Mouse (Mus musculus): ENCODE data around the gene Icam4. TPM values are rescaled to one million over a fixed set of nuclear protein-coding genes. Genes with fewer than 3 reads are reported as not detected.

The Icam4 gene
- total RNA-seq, 2 experiments from 2014 or later = 1.2 to 1.7 TPM

Small RNA genes within 50 kb of the gene (microRNA-seq; reads per million reads assigned to microRNA genes)
- gene Mir1900 (0 reads per million in 2 experiments), gene Mir7082 (0 to 0.36 reads per million in 2 experiments)

Other genes with a start within 250 kb of the Icam4 start
- gene Col5a3, start 214.3 kb upstream of the Icam4 start, total RNA-seq (2021) = 10 to 100 TPM; 26.1 to 33.6 TPM
- under 1 TPM; 0.17 to 0.23 TPM for gene Rdh8, start 210.9 kb upstream of the Icam4 start, total RNA-seq (2021)
- 1 to 10 TPM; 1.7 TPM for gene A230050P20Rik, start 160.7 kb upstream of the Icam4 start, total RNA-seq (2021)
- gene Angptl6, start 149.6 kb upstream of the Icam4 start, total RNA-seq (2021) = 1 to 10 TPM; 3.8 to 5.2 TPM
- gene Ppan, start 141.2 kb upstream of the Icam4 start, total RNA-seq (2021) = 1 to 10 TPM; 6.1 to 8.7 TPM
- gene Eif3g, start 130.8 kb upstream of the Icam4 start, total RNA-seq (2021) = 10 to 100 TPM; 88.8 to 96.0 TPM
- gene Dnmt1, start 69.5 kb upstream of the Icam4 start, total RNA-seq (2021) = 1 to 10 TPM; 6.0 to 7.7 TPM
- 1 to 10 TPM; 1.5 to 1.6 TPM for gene S1pr2, start 52.6 kb upstream of the Icam4 start, total RNA-seq (2021)
- 10 to 100 TPM; 58.5 to 58.7 TPM for gene Mrpl4, start 26.6 kb upstream of the Icam4 start, total RNA-seq (2021)
- 1 to 10 TPM; 1.9 to 2.1 TPM for gene Icam1, start 13.4 kb upstream of the Icam4 start, total RNA-seq (2021)
- not detected for gene Icam5, start 2.7 kb downstream of the Icam4 start, total RNA-seq (2021)
- not detected for gene Zglp1, start 37.7 kb downstream of the Icam4 start, total RNA-seq (2021)
- under 1 TPM in 1 of 2 experiments, not detected in 1; 0.17 TPM for gene Gm49373, start 43.7 kb downstream of the Icam4 start, total RNA-seq (2021)
- gene Fdx1l, start 44.2 kb downstream of the Icam4 start, total RNA-seq (2021) = 10 to 100 TPM; 37.5 to 40.4 TPM
- gene Gm38431, start 62.6 kb downstream of the Icam4 start, total RNA-seq (2021) = 1 to 10 TPM; 1.6 TPM
- 10 to 100 TPM; 13.8 to 17.9 TPM for gene Raver1, start 62.6 kb downstream of the Icam4 start, total RNA-seq (2021)
- 1 to 10 TPM; 4.2 to 4.4 TPM for gene Tyk2, start 101.9 kb downstream of the Icam4 start, total RNA-seq (2021)
- gene Cdc37, start 120.6 kb downstream of the Icam4 start, total RNA-seq (2021) = 100 to 1,000 TPM; 123 to 126 TPM
- gene Pde4a, start 136.3 kb downstream of the Icam4 start, total RNA-seq (2021) = 10 to 100 TPM; 42.2 to 53.9 TPM
- 10 to 100 TPM; 56.5 to 58.3 TPM for gene Keap1, start 210.0 kb downstream of the Icam4 start, total RNA-seq (2021)
- under 1 TPM in 1 of 2 experiments, not detected in 1; 0.12 TPM for gene S1pr5, start 219.1 kb downstream of the Icam4 start, total RNA-seq (2021)
- gene Atg4d, start 235.9 kb downstream of the Icam4 start, total RNA-seq (2021) = 10 to 100 TPM; 62.0 to 65.7 TPM

Data from gastrocnemius, postnatal 36 days (tissue).